Mouse (Mus musculus): ENCODE measurements around the gene Slc51a.

Gene Slc51a

GRCm38 (mm10) chr16:32487234-32488111 lies at the start of gene Slc51a:
Gene Slc51a, minus strand, starts transcription at chr16:32487879.
- DNase-seq: no peak

GRCm38 (mm10) chr16:32535157-32535751 lies 47.6 kb upstream of the Slc51a start:
- DNase-seq: no peak

- no peak for DNase-seq
Observed at GRCm38 (mm10) chr16:32532878-32533826, 45.5 kb upstream of the Slc51a start.

GRCm38 (mm10) chr16:32526906-32527305 lies 39.2 kb upstream of the Slc51a start:
- DNase-seq: no peak

- DNase-seq: no peak
Observed at GRCm38 (mm10) chr16:32524244-32524615, 36.6 kb upstream of the Slc51a start.

GRCm38 (mm10) chr16:32523462-32524243 lies 36.0 kb upstream of the Slc51a start:
- peak; percentile 24 for DNase-seq

GRCm38 (mm10) chr16:32522578-32523194 lies 35.0 kb upstream of the Slc51a start:
- no peak for DNase-seq

- DNase-seq: peak; percentile 24
Observed at GRCm38 (mm10) chr16:32520372-32520748, 32.7 kb upstream of the Slc51a start.

GRCm38 (mm10) chr16:32519656-32520371 lies 32.1 kb upstream of the Slc51a start:
- peak; percentile 29 for DNase-seq

- DNase-seq: no peak
Observed at GRCm38 (mm10) chr16:32517785-32518481, 30.3 kb upstream of the Slc51a start.

GRCm38 (mm10) chr16:32516006-32516962 lies 28.6 kb upstream of the Slc51a start:
- peak; percentile 91 for DNase-seq

- no peak for DNase-seq
Observed at GRCm38 (mm10) chr16:32513948-32514347, 26.3 kb upstream of the Slc51a start.

GRCm38 (mm10) chr16:32513401-32513800 lies 25.7 kb upstream of the Slc51a start:
- DNase-seq: no peak

GRCm38 (mm10) chr16:32512921-32513320 lies 25.2 kb upstream of the Slc51a start:
- no peak for DNase-seq

GRCm38 (mm10) chr16:32511827-32512490 lies 24.3 kb upstream of the Slc51a start:
- DNase-seq: no peak

GRCm38 (mm10) chr16:32511338-32511734 lies 23.7 kb upstream of the Slc51a start:
- no peak for DNase-seq

GRCm38 (mm10) chr16:32510399-32511337 lies 23.0 kb upstream of the Slc51a start:
- DNase-seq: no peak

Data from right cerebral cortex, adult 18-20 months (tissue).